Mouse (Mus musculus) stomach, embryonic 14.5 days (tissue): ENCODE measurements around the gene Agtrap. TPM values are rescaled to one million over a fixed set of nuclear protein-coding genes. Genes with fewer than 3 reads are reported as not detected.

Experiments used
- ATAC-seq: fragments of 200-750 bp; cut with Nextera tagmentation; 2 replicates; pipeline ENCODE4 v1.8.0; 2017; ENCODE audit warnings: low read depth, moderate TSS enrichment; ENCODE audit not compliant: insufficient number of reproducible peaks, insufficient read depth, low FRiP score
- H3K27ac ChIP-seq: fragments of 300-500 bp; sonication (generic); 2 replicates; pipeline ENCODE4 v1.5.1; 2014; ENCODE audit warnings: mild to moderate bottlenecking, low read length, moderate library complexity, mixed read lengths
- H3K27me3 ChIP-seq: fragments of 300-500 bp; sonication (generic); 2 replicates; pipeline ENCODE4 v1.6.1; 2014; ENCODE audit warnings: low read length, control low read depth, mixed read lengths; ENCODE audit not compliant: control insufficient read depth, insufficient read depth
- H3K36me3 ChIP-seq: fragments of 300-500 bp; sonication (generic); 2 replicates; pipeline ENCODE4 v1.6.1; 2014; ENCODE audit warnings: mild to moderate bottlenecking, control low read depth, low read length, moderate library complexity, mixed read lengths; ENCODE audit not compliant: control insufficient read depth, insufficient read depth
- H3K4me1 ChIP-seq: fragments of 300-500 bp; sonication (generic); 2 replicates; pipeline ENCODE4 v1.6.1; 2014; ENCODE audit warnings: low read length, control low read depth, mixed read lengths; ENCODE audit not compliant: control insufficient read depth, insufficient read depth
- H3K4me2 ChIP-seq: fragments of 300-500 bp; sonication (generic); replicated peaks from 2 replicates; pipeline ENCODE4 v1.6.1; 2014; ENCODE audit warnings: low read depth, low read length, control low read depth
- H3K4me3 ChIP-seq: fragments of 300-500 bp; sonication (generic); 2 replicates; pipeline ENCODE4 v1.5.1; 2014; ENCODE audit warnings: low read depth, low read length, control low read depth
- H3K9ac ChIP-seq: fragments of 300-500 bp; sonication (generic); replicated peaks from 2 replicates; pipeline ENCODE4 v1.6.1; 2014; ENCODE audit warnings: low read depth, mild to moderate bottlenecking, control low read depth, low read length, moderate library complexity, mixed read lengths
- H3K9me3 ChIP-seq: fragments of 300-500 bp; sonication (generic); 2 replicates; pipeline ENCODE4 v1.6.1; 2016; ENCODE audit warnings: low read depth, low read length, control low read depth; ENCODE audit not compliant: control insufficient read depth
- WGBS: fragments of 180-500 bp; shearing (Covaris S2); extraction: QIAGEN DNeasy Blood & Tissue Kit; methylation state at CpG from one replicate; pipeline ENCODE4 v1.1.7; 2014; 5-methylcytosine and 5-hydroxymethylcytosine counted together
- polyA plus RNA-seq: library from polyadenylated mRNA; unstranded; fragments of >200 nt; fragmentation: Nextera tagmentation; extraction: Ambion mirVana; gene quantifications from 2 replicates; pipeline ENCODE4 v1.2.1, GENCODE M21; 2014

Gene Agtrap
- polyA plus RNA-seq, 1 experiment from 2014 or later, result 13.3 TPM

DNA sequence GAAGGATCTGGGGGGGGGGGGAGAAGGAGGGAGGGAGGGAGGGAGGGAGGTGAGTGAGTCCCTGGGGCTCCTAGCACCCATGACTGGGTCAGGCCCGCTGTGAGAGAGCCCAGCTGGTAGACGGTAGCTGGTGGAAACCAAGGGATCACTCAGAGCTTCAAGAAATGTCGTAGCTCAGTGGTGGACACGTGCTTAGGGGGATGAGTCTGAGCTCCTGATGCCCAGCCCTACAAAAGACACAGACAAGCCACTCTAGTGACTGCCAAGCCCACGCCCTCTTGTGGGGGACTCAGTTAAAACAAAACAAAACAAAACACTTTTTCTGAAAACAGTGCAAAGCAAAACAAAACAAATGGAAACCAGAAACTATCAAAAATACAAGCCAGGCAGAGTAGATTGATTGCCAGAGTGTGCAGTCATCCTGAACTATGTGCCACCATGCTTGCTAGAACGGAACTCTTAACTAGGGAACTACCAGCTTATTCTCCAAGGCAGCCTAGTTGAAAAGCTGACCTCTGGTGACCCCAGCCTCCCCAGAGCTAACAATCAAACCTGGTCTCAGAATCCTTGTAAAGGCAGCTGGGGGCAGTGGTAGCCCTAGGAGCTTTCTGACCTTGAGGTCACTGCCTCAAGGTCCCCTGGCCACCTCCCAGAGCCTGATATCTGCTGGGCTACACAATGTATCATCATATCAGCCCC, 22.0 kb downstream of the Agtrap start:
- ATAC-seq, result no peak
- Histone ChIP-seq H3K9ac (no peak overlapping the region), H3K36me3 (no peaks in the 10 kb centered on the region), H3K4me2 (no peak overlapping the region), H3K27me3 (no peaks in the 10 kb centered on the region), H3K9me3 (no peaks in the 10 kb centered on the region), H3K4me3 (no peak overlapping the region), H3K27ac (no peak overlapping the region), H3K4me1 (no peaks in the 10 kb centered on the region)
- WGBS, result 53% methylated on average over 6 of the region's 6 CpGs

DNA sequence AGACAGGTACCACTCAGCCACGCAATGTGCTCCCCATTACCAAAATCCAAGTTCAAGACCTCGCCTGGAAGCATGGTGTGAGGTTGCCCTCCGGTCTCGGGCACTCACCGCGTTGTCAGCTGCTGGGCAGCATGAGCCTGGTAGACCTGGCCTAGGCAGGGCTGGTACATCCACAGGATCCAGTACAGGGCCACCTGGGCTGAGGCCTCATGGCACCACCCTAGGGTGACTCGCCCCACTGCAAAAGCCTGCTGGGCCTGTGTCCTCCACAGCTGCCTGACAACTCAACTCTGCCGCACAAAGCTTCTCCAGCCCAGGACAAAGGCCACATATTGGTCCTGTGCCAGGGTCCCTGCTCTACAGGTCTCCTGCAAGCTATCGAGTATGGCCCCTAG, 26.7 kb downstream of the Agtrap start:
- peaks cover 24% of the 10 kb centered on the region for H3K36me3 ChIP-seq
- H3K27ac ChIP-seq, result no peak overlapping the region
- no peak overlapping the region for H3K9ac ChIP-seq
- no peaks in the 10 kb centered on the region for H3K4me1 ChIP-seq
- no peaks in the 10 kb centered on the region for H3K27me3 ChIP-seq
- H3K9me3 ChIP-seq, result no peaks in the 10 kb centered on the region
- no peak overlapping the region for H3K4me2 ChIP-seq
- H3K4me3 ChIP-seq, result no peak overlapping the region
- WGBS, result 83% methylated on average over 9 of the region's 9 CpGs
- ATAC-seq, result no peak

DNA sequence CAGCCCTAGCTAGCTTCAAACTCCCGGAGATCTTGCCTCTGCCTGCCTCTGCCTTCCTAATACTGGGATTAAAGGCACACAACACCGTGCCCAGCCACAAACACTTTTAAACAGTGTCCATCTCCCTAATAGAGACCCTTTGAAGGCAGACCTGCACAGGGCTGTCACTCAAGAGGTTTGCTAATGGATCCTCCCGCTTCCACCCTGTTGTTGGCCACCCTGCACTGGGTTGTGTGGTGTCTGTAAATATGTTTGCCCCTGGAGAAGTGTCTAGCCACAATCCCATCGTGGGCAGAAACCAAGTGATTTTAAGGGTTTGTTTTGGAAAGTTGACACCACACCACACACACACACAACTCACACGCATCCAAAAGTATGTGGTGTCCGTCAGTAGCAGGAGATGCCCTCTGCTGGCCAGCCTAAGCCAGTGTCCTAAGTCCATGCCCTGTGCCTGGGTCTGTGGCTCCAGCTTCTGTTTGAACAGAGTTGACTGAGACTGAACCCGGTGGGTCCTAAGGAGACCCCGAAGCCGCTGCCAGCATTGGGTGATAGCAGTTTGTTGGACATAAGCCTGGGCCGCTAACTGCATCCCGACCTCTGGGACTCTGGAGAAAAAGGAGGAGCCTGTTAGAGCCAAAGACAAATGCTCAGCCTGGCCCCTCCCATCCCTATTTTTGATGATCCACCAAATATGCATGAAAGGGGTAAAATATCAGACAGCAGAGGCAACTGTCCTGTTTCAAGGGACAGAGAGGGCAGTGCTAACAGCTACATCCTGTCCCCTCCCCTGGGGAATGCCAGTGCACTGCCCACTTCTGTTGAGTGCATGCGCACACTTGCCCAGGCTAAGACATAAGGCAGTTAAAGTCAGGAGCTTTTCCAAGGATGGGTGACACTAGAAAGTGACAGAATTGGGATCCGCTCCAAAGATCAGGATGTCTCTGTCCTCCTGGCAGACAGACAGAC, 27.4 kb downstream of the Agtrap start:
- no peak overlapping the region for H3K9ac ChIP-seq
- WGBS, result 50% methylated on average over 13 of the region's 13 CpGs
- H3K27ac ChIP-seq, result no peak overlapping the region
- no peak overlapping the region for H3K4me3 ChIP-seq
- H3K9me3 ChIP-seq, result no peaks in the 10 kb centered on the region
- peaks cover 30% of the 10 kb centered on the region for H3K36me3 ChIP-seq
- H3K27me3 ChIP-seq, result no peaks in the 10 kb centered on the region
- H3K4me2 ChIP-seq, result no peak overlapping the region
- ATAC-seq, result peak; percentile 70; the same call in 1 of the 2 replicates
- no peaks in the 10 kb centered on the region for H3K4me1 ChIP-seq

DNA sequence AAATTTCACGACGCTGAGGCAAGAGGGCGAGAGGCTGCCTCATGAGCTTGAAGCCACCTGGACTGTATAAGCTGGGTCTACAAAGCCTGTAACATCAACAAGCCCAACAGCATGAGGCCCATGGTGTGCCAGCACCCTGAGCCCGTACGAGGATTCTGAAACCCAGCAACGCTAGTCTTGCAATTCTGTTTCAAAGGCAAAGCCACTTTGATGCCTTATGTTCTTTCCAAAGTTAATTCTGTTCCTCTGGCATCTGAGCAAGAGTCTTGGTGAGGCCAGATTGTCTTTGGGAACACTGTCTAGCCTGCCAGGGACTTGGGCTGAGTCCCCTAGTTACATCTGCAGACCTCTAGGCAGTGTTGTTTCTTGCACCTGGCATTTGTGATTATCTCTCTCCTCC, 28.8 kb downstream of the Agtrap start:
- H3K4me2 ChIP-seq, result no peak overlapping the region
- no peaks in the 10 kb centered on the region for H3K27me3 ChIP-seq
- peaks cover 39% of the 10 kb centered on the region for H3K36me3 ChIP-seq
- 92% methylated on average over 6 of the region's 6 CpGs for WGBS
- no peaks in the 10 kb centered on the region for H3K9me3 ChIP-seq
- H3K27ac ChIP-seq, result no peak overlapping the region
- H3K4me3 ChIP-seq, result no peak overlapping the region
- H3K4me1 ChIP-seq, result no peaks in the 10 kb centered on the region
- ATAC-seq, result no peak
- H3K9ac ChIP-seq, result no peak overlapping the region

DNA sequence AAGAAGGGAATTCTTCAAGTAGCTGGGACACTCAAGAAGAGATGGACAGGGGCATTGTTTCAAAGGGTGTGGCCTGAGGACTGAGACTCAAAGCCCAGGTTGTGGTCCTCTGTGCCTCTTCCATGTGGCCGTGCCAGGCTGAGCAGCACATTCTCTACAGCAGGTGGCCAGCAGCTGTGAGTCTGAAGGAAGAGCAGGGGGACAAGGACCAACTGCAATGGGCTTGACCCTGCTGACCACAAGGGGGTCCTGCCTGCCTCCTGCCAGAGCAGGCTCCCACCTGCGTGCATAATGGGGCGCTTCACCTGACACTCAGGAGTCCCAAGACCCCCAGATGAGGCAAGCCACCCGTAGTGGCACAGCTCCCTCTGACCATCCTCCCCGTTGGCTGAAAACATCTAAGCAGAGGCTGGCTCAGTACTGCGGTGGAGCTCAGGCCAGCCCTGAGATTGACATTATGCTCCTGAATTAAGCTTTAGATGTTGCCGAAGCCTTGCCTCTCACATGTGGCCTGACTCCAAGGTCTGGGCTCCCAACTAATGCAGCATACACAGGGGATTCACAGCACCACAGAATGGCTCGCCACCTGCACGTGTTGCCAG, 29.5 kb downstream of the Agtrap start:
- Histone ChIP-seq H3K27me3 (no peaks in the 10 kb centered on the region), H3K9me3 (no peaks in the 10 kb centered on the region), H3K4me3 (no peak overlapping the region), H3K4me1 (no peaks in the 10 kb centered on the region), H3K36me3 (peaks cover 44% of the 10 kb centered on the region), H3K9ac (no peak overlapping the region), H3K4me2 (no peak overlapping the region), H3K27ac (no peak overlapping the region)
- WGBS, result 88% methylated on average over 9 of the region's 9 CpGs
- no peak for ATAC-seq

DNA sequence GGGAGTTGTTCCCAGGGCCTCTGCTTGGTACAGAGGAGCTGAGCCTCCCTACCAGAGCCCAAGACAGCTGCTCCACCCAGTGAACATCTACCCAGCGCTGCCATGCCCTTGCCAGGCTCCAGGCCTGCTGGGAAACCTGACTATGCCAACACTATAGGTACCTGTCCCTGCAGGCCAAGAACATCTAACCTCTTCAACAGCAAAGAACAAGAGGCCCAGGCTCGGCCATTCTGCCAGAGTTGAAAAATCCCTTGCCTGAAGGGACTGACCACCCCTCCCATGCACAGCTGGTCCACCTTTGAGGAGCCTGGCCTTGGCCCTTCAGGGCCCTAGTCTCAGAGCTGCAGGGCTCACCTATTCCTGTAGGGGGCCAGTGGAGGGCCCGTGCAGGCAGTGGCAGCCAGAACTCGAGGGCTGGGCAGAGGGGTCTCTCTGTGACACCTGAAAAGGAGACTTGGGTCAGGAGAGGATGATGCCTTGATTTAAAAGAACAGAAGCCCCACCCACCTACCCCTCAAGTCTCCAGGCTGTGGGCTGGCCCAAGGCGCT, 30.1 kb downstream of the Agtrap start:
- Histone ChIP-seq H3K36me3 (peaks cover 50% of the 10 kb centered on the region), H3K4me2 (no peak overlapping the region)
- no peak for ATAC-seq

DNA sequence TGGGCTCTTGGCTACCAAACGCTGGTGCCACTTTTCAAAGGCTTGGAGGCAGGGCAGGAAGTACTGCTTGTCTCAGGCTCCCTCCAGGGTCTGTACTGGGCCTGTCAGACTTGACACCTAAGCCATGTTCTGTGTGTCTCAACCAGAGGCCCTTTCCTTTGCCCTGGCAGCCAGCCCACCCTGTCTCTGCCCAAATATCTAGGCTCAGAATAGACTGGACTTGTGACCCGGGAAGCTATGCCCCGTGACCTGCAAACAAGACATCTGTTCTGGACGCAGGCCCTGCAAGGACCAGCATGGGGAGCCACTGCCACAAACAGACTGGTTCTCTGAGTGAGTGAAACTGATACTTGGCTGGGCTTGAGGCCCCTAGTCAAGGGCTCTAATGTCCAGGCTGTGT, 31.0 kb downstream of the Agtrap start:
- Histone ChIP-seq H3K9me3 (no peaks in the 10 kb centered on the region), H3K27ac (no peak overlapping the region), H3K4me1 (no peaks in the 10 kb centered on the region), H3K4me3 (no peak overlapping the region), H3K9ac (no peak overlapping the region), H3K36me3 (peaks cover 59% of the 10 kb centered on the region), H3K27me3 (no peaks in the 10 kb centered on the region), H3K4me2 (no peak overlapping the region)
- WGBS, result 85% methylated on average over 4 of the region's 4 CpGs
- no peak for ATAC-seq

More for the DNA sequence above, 30.1 kb downstream of the Agtrap start:
- Histone ChIP-seq H3K4me3 (no peak overlapping the region), H3K27me3 (no peaks in the 10 kb centered on the region), H3K9ac (no peak overlapping the region), H3K4me1 (no peaks in the 10 kb centered on the region), H3K27ac (no peak overlapping the region), H3K9me3 (no peaks in the 10 kb centered on the region)
- 66% methylated on average over 5 of the region's 5 CpGs for WGBS

DNA sequence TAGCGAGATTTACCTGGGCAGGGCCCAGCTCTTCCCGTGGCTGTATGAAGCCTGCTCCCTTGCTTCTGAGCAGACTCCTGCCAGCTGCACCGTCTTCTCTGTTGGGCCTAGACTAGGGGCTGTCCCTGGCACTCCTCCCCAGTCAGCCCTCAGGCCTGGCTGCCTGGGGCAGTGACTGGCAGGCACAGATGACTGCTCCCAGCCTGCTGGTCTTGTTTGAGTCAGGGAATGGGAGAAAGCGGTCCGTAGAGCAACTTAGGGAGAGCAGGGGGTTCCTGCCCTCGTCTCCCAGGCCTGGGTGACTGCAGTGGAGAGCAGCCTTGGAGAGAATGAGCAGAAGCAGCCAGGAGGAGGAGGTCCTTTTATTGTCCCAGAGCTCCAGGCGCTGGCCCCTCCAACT, 31.6 kb downstream of the Agtrap start:
- ATAC-seq, result no peak
- no peaks in the 10 kb centered on the region for H3K27me3 ChIP-seq
- H3K9ac ChIP-seq, result no peak overlapping the region
- no peak overlapping the region for H3K27ac ChIP-seq
- H3K4me1 ChIP-seq, result no peaks in the 10 kb centered on the region
- H3K36me3 ChIP-seq, result peaks cover 65% of the 10 kb centered on the region
- 85% methylated on average over 7 of the region's 7 CpGs for WGBS
- no peaks in the 10 kb centered on the region for H3K9me3 ChIP-seq
- no peak overlapping the region for H3K4me3 ChIP-seq
- H3K4me2 ChIP-seq, result no peak overlapping the region
